13 mouse cellular contexts compared by ENCODE assay signal in the genomic region with DNA sequence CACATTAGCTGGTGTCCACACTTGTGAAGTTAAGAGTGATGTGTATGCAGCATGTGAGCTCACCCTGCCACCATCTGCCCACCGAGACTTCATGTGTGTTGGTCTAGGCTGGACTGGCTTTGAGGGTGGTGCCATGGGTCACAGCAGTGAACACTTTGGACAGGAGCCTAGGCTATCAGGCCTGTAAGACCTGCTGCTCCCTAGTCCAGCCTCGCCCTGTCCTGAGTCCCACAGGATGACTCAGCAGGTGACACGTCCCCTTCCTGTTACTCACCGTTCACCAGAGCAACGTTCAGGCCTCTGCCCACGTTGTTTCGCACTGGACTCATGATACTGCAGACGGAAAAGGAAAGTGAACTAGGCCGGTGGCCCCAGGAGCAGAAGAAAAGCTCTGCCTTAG. TPM values are rescaled to one million over a fixed set of nuclear protein-coding genes. Genes with fewer than 3 reads are reported as not detected.
DNase-seq lines count a peak whose midpoint lies in the region; ATAC-seq lines count a peak whose summit lies in the region.
"Had no signal": no experiment of that assay in that cellular context is flagged by ENCODE, and none has a peak within 500 bp of the region (broad histone marks: within the 10 kb centered on the region; RNA-seq: fewer than 3 reads in every experiment).

No protein-coding gene starts in this region.

- H3K4me2 ChIP-seq in kidney, embryonic 16.5 days (replicated peaks; ENCODE audit: low read depth, low read length), result no peak overlapping the region
- H3K4me2 ChIP-seq in liver, embryonic 13.5 days, result no peak overlapping the region
- H3K4me2 ChIP-seq: heart, embryonic 13.5 days; limb, embryonic 15.5 days had no signal

- 0 out of 2 replicates have a peak, but pooled peaks have one; percentile 7 for ATAC-seq in kidney, embryonic 16.5 days (ENCODE audit: low FRiP score, low TSS enrichment)
- no peak for ATAC-seq in liver, embryonic 13.5 days (ENCODE audit: low read depth)
- ATAC-seq in monocyte, adult 5-6 weeks (replicated peaks; ENCODE audit: insufficient number of reproducible peaks, low FRiP score, low TSS enrichment, poor library complexity, severe bottlenecking), result no peak

- 0 out of 2 replicates have a peak, but pooled peaks cover 3% of the 10 kb centered on the region for H3K4me1 ChIP-seq in kidney, embryonic 16.5 days (ENCODE audit: insufficient read depth, low read length)
- peaks cover 5% of the 10 kb centered on the region; the same call in 1 of the 2 replicates for H3K4me1 ChIP-seq in liver, embryonic 13.5 days (replicated peaks)
- H3K4me1 ChIP-seq: heart, embryonic 13.5 days had no signal

- no peaks in the 10 kb centered on the region for H3K27me3 ChIP-seq in kidney, embryonic 16.5 days (ENCODE audit: insufficient read depth, low read length)
- H3K27me3 ChIP-seq in liver, embryonic 13.5 days, result no peaks in the 10 kb centered on the region
- H3K27me3 ChIP-seq: heart, embryonic 13.5 days; limb, embryonic 15.5 days had no signal

- H3K27ac ChIP-seq in kidney, embryonic 16.5 days (ENCODE audit: low read length), result no peak overlapping the region
- H3K27ac ChIP-seq in liver, embryonic 13.5 days, result no peak overlapping the region
- H3K27ac ChIP-seq: heart, embryonic 13.5 days; limb, embryonic 15.5 days had no signal

- no peak overlapping the region for H3K9ac ChIP-seq in kidney, embryonic 16.5 days (replicated peaks; ENCODE audit: low read length)
- H3K9ac ChIP-seq in liver, embryonic 13.5 days, result no peak overlapping the region
- H3K9ac ChIP-seq: forebrain, postnatal 0 days; heart, embryonic 13.5 days; limb, embryonic 15.5 days had no signal

- no peaks in the 10 kb centered on the region for H3K36me3 ChIP-seq in kidney, embryonic 16.5 days (ENCODE audit: insufficient read depth, low read length)
- no peaks in the 10 kb centered on the region for H3K36me3 ChIP-seq in liver, embryonic 13.5 days
- H3K36me3 ChIP-seq: heart, embryonic 13.5 days; limb, embryonic 15.5 days had no signal

- no peak overlapping the region for H3K4me3 ChIP-seq in kidney, embryonic 16.5 days (ENCODE audit: low read length)
- H3K4me3 ChIP-seq in liver, embryonic 13.5 days (replicated peaks), result no peak overlapping the region
- H3K4me3 ChIP-seq: heart, embryonic 13.5 days; limb, embryonic 15.5 days had no signal

- DNase-seq in kidney, adult 9 months, result no peak
- DNase-seq in 416B (ENCODE audit: low read depth), result peak; percentile 92
- peak; percentile 85 for DNase-seq in adrenal gland, adult 2 months
- peak; percentile 2 for DNase-seq in liver, embryonic 13.5 days
- DNase-seq in gastrocnemius, adult 8-10 months (ENCODE audit: low spot score in 2 of 2), result no peak
- DNase-seq in frontal cortex, postnatal 25 days (ENCODE audit: low spot score in 2 of 2), result no peak
- DNase-seq: forebrain, postnatal 0 days; right cerebral cortex, adult 18-20 months had no signal

- 74% methylated on average over 9 of the region's 9 CpGs for WGBS in kidney, embryonic 16.5 days
- WGBS in liver, embryonic 13.5 days (ENCODE audit: insufficient replicate concordance), result 25% methylated on average over 9 of the region's 9 CpGs

- H3K9me3 ChIP-seq in kidney, embryonic 16.5 days (ENCODE audit: low read length), result no peaks in the 10 kb centered on the region
- no peaks in the 10 kb centered on the region for H3K9me3 ChIP-seq in liver, embryonic 13.5 days (replicated peaks)
- H3K9me3 ChIP-seq: heart, embryonic 13.5 days; limb, embryonic 15.5 days had no signal

RNA-seq across cellular contexts. Expression of a gene that starts 21.7 kb away (rescaled TPM):
- polyA plus RNA-seq in kidney, embryonic 16.5 days (2015; fragmentation: Nextera tagmentation; extraction: Ambion mirVana), result 1.8 and 2.0 TPM in 2 replicates
- total RNA-seq in adrenal gland, adult 2 months (2021), result not detected
- 0.08 TPM in 1 of 2 replicates, not detected in the other for polyA plus RNA-seq in adrenal gland, adult 2 months (2012; rRNA removed)
- polyA plus RNA-seq in liver, embryonic 13.5 days (2015; fragmentation: Nextera tagmentation; extraction: Ambion mirVana), result not detected in 2 replicates
- not detected for total RNA-seq in gastrocnemius, adult 8-10 months (2022)
- not detected in 3 replicates for total RNA-seq in monocyte, adult 5-6 weeks (2017)
- total RNA-seq: forebrain, postnatal 0 days; layer of hippocampus, postnatal 10 days had no signal
- polyA plus RNA-seq: heart, embryonic 13.5 days had no signal

RNA-seq across cellular contexts. Expression of a gene that starts 39.0 kb away (rescaled TPM):
- 7.8 TPM in 2 replicates for polyA plus RNA-seq in kidney, embryonic 16.5 days (2015; fragmentation: Nextera tagmentation; extraction: Ambion mirVana)
- 1 to 10 TPM; 4.3 to 5.2 TPM for total RNA-seq in adrenal gland, adult 2 months (2021)
- polyA plus RNA-seq in adrenal gland, adult 2 months (2012; rRNA removed), result 1.1 and 1.2 TPM in 2 replicates
- 0.08 TPM in 2 replicates for polyA plus RNA-seq in liver, embryonic 13.5 days (2015; fragmentation: Nextera tagmentation; extraction: Ambion mirVana)
- 1 to 10 TPM; 1.3 to 2.8 (median 2.4) TPM for total RNA-seq in gastrocnemius, adult 8-10 months (2022)
- not detected in 3 replicates for total RNA-seq in monocyte, adult 5-6 weeks (2017)

Comparison
In these comparisons a context has a peak if more than half of its experiments do, and no peak if none do; other contexts are left out.
1. DNase-seq: peak in 416B (single experiment), adrenal gland, adult 2 months (single experiment) and liver, embryonic 13.5 days (single experiment); none in kidney, adult 9 months (single experiment), gastrocnemius, adult 8-10 months (0 of 2) and frontal cortex, postnatal 25 days (0 of 2).